Mouse (Mus musculus): ENCODE data around the gene Skint10. TPM values are rescaled to one million over a fixed set of nuclear protein-coding genes. Genes with fewer than 3 reads are reported as not detected.

Skint10 gene
- total RNA-seq (2015; ENCODE audit: low replicate concordance) (not detected in 2 replicates), total RNA-seq (2017; ENCODE audit: low replicate concordance) (not detected in 2 replicates)

GRCm38 (mm10) chr4:112774766-112775165 is at the start of gene Skint10:
Gene Skint10 (minus strand): TSS chr4:112774866.
- ATAC-seq (replicated peaks; ENCODE audit: low FRiP score, poor library complexity, severe bottlenecking) = no peak

DNA sequence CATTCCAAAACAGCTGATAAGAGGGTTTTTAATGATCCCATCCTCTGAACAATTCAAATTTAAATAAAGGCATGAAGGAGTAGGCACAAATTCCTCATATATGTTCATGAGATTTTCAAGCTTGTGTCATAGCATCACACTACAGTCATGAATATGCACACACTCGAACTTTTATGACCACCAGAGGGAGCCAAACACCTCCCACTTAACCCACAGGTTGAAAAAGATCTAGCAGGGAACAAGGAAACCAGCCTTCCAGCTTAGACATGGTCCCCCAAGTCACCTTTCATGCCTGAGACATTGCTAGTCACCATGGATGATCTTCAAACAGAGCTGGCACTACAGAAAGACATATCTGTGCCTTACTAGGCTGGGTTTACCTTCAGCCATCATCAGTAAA is 16.0 kb upstream of the Skint10 start:
- ATAC-seq (replicated peaks; ENCODE audit: low FRiP score, poor library complexity, severe bottlenecking) = no peak

Other genes starting within 250 kb of the Skint10 start
- gene Skint2, start 217.7 kb downstream of the Skint10 start, total RNA-seq (2015; ENCODE audit: low replicate concordance) = not detected in 2 replicates
- not detected in 2 replicates for gene Skint2, start 217.7 kb downstream of the Skint10 start, total RNA-seq (2017; ENCODE audit: low replicate concordance)

Data from erythroblast, adult 5-6 weeks (primary cell).